Mouse (Mus musculus): Measurements from ENCODE around the gene Slit3. TPM values are rescaled to one million over a fixed set of nuclear protein-coding genes. Genes with fewer than 3 reads are reported as not detected.

The Slit3 gene
- polyA plus RNA-seq, 2 experiments = 0.20 to 0.23 TPM

GRCm38 (mm10) chr11:35451636-35452035 is 330.6 kb downstream of the Slit3 start:
- Histone ChIP-seq H3K4me2 (ENCODE audit: low read depth) (no peak overlapping the region), H3K36me3 (replicated peaks; ENCODE audit: control insufficient read depth, insufficient read depth, low read depth) (no peaks in the 10 kb centered on the region), H3K27ac (no peak overlapping the region), H3K9me3 (ENCODE audit: control insufficient read depth, low read length) (no peaks in the 10 kb centered on the region), H3K4me3 (ENCODE audit: insufficient read depth in 1 of 2, low read depth in 2 of 2, low read length in 2 of 2) (no peak overlapping the region), H3K9ac (replicated peaks) (no peak overlapping the region), H3K27me3 (ENCODE audit: control insufficient read depth, insufficient read depth, low read length) (no peaks in the 10 kb centered on the region), H3K4me1 (replicated peaks; ENCODE audit: control insufficient read depth in 2 of 2, insufficient read depth in 2 of 2, low read length in 1 of 2) (no peaks in the 10 kb centered on the region)
- no peak for ATAC-seq (ENCODE audit: insufficient read depth)
- peak in 2 of 3 experiments; percentile 10 to 30 for DNase-seq (ENCODE audit: low read depth in 3 of 3, low spot score in 3 of 3)
- WGBS (ENCODE audit: insufficient replicate concordance) = 31% methylated on average over 4 of the region's 4 CpGs
- peak; percentile 92 for TF ChIP-seq CTCF (IDR thresholded peaks at IDR 0.05; ENCODE audit: low read depth)
- no peak for TF ChIP-seq EP300 (IDR thresholded peaks at IDR 0.05; ENCODE audit: low read depth)

- no peak for ATAC-seq (ENCODE audit: insufficient read depth)
- no peak overlapping the region for H3K9ac ChIP-seq (replicated peaks)
- no peaks in the 10 kb centered on the region for H3K9me3 ChIP-seq (ENCODE audit: control insufficient read depth, low read length)
- no peak for TF ChIP-seq EP300 (IDR thresholded peaks at IDR 0.05; ENCODE audit: low read depth)
- TF ChIP-seq CTCF (IDR thresholded peaks at IDR 0.05; ENCODE audit: low read depth) = peak; percentile 51
- WGBS (ENCODE audit: insufficient replicate concordance) = 40% methylated on average over 5 of the region's 5 CpGs
- no peaks in the 10 kb centered on the region for H3K4me1 ChIP-seq (replicated peaks; ENCODE audit: control insufficient read depth in 2 of 2, insufficient read depth in 2 of 2, low read length in 1 of 2)
- H3K36me3 ChIP-seq (replicated peaks; ENCODE audit: control insufficient read depth, insufficient read depth, low read depth) = no peaks in the 10 kb centered on the region
- no peak overlapping the region for H3K4me3 ChIP-seq (ENCODE audit: insufficient read depth in 1 of 2, low read depth in 2 of 2, low read length in 2 of 2)
- no peak overlapping the region for H3K27ac ChIP-seq
- H3K27me3 ChIP-seq (ENCODE audit: control insufficient read depth, insufficient read depth, low read length) = no peaks in the 10 kb centered on the region
- DNase-seq (ENCODE audit: low read depth in 3 of 3, low spot score in 3 of 3) = no peak
- no peak overlapping the region for H3K4me2 ChIP-seq (ENCODE audit: low read depth)
Measured at GRCm38 (mm10) chr11:35452413-35452812, 331.4 kb downstream of the Slit3 start.

- DNase-seq (ENCODE audit: low read depth in 3 of 3, low spot score in 3 of 3) (no peak), ATAC-seq (ENCODE audit: insufficient read depth) (no peak)
- Histone ChIP-seq H3K36me3 (replicated peaks; ENCODE audit: control insufficient read depth, insufficient read depth, low read depth) (no peaks in the 10 kb centered on the region), H3K4me2 (ENCODE audit: low read depth) (no peak overlapping the region), H3K27me3 (ENCODE audit: control insufficient read depth, insufficient read depth, low read length) (no peaks in the 10 kb centered on the region), H3K27ac (no peak overlapping the region), H3K9me3 (ENCODE audit: control insufficient read depth, low read length) (no peaks in the 10 kb centered on the region), H3K9ac (replicated peaks) (no peak overlapping the region), H3K4me1 (replicated peaks; ENCODE audit: control insufficient read depth in 2 of 2, insufficient read depth in 2 of 2, low read length in 1 of 2) (no peaks in the 10 kb centered on the region), H3K4me3 (ENCODE audit: insufficient read depth in 1 of 2, low read depth in 2 of 2, low read length in 2 of 2) (no peak overlapping the region)
- no peak for TF ChIP-seq EP300 (IDR thresholded peaks at IDR 0.05; ENCODE audit: low read depth)
- no peak for TF ChIP-seq CTCF (IDR thresholded peaks at IDR 0.05; ENCODE audit: low read depth)
- 34% methylated on average over 10 of the region's 10 CpGs for WGBS (ENCODE audit: insufficient replicate concordance)
Measured at GRCm38 (mm10) chr11:35454191-35454725, 333.2 kb downstream of the Slit3 start.

GRCm38 (mm10) chr11:35454781-35455180 is 333.8 kb downstream of the Slit3 start:
- no peaks in the 10 kb centered on the region for H3K4me1 ChIP-seq (replicated peaks; ENCODE audit: control insufficient read depth in 2 of 2, insufficient read depth in 2 of 2, low read length in 1 of 2)
- WGBS (ENCODE audit: insufficient replicate concordance) = 63% methylated on average over 4 of the region's 4 CpGs
- no peak overlapping the region for H3K27ac ChIP-seq
- no peaks in the 10 kb centered on the region for H3K36me3 ChIP-seq (replicated peaks; ENCODE audit: control insufficient read depth, insufficient read depth, low read depth)
- H3K9me3 ChIP-seq (ENCODE audit: control insufficient read depth, low read length) = no peaks in the 10 kb centered on the region
- DNase-seq (ENCODE audit: low read depth in 3 of 3, low spot score in 3 of 3) (no peak), ATAC-seq (ENCODE audit: insufficient read depth) (no peak)
- H3K4me2 ChIP-seq (ENCODE audit: low read depth) = no peak overlapping the region
- H3K27me3 ChIP-seq (ENCODE audit: control insufficient read depth, insufficient read depth, low read length) = no peaks in the 10 kb centered on the region
- no peak overlapping the region for H3K9ac ChIP-seq (replicated peaks)
- no peak overlapping the region for H3K4me3 ChIP-seq (ENCODE audit: insufficient read depth in 1 of 2, low read depth in 2 of 2, low read length in 2 of 2)
- TF ChIP-seq EP300 (IDR thresholded peaks at IDR 0.05; ENCODE audit: low read depth) (no peak), CTCF (IDR thresholded peaks at IDR 0.05; ENCODE audit: low read depth) (no peak)

- no peaks in the 10 kb centered on the region for H3K9me3 ChIP-seq (ENCODE audit: control insufficient read depth, low read length)
- whole genome bisulfite sequencing (ENCODE audit: insufficient replicate concordance) = 53% methylated on average over 2 of the region's 2 CpGs
- H3K27me3 ChIP-seq (ENCODE audit: control insufficient read depth, insufficient read depth, low read length) = no peaks in the 10 kb centered on the region
- no peak overlapping the region for H3K4me3 ChIP-seq (ENCODE audit: insufficient read depth in 1 of 2, low read depth in 2 of 2, low read length in 2 of 2)
- ATAC-seq (ENCODE audit: insufficient read depth) = no peak
- no peak overlapping the region for H3K4me2 ChIP-seq (ENCODE audit: low read depth)
- DNase-seq (ENCODE audit: low read depth in 3 of 3, low spot score in 3 of 3) = no peak
- H3K36me3 ChIP-seq (replicated peaks; ENCODE audit: control insufficient read depth, insufficient read depth, low read depth) = no peaks in the 10 kb centered on the region
- H3K9ac ChIP-seq (replicated peaks) = no peak overlapping the region
- H3K27ac ChIP-seq = no peak overlapping the region
- H3K4me1 ChIP-seq (replicated peaks; ENCODE audit: control insufficient read depth in 2 of 2, insufficient read depth in 2 of 2, low read length in 1 of 2) = no peaks in the 10 kb centered on the region
- TF ChIP-seq EP300 (IDR thresholded peaks at IDR 0.05; ENCODE audit: low read depth) (no peak), CTCF (IDR thresholded peaks at IDR 0.05; ENCODE audit: low read depth) (no peak)
Measured at GRCm38 (mm10) chr11:35458068-35458467, 337.0 kb downstream of the Slit3 start.

All from liver, embryonic 14.5 days (tissue).